Mouse (Mus musculus): ENCODE measurements around the gene Pi16.

GRCm38 (mm10) chr17:29326531-29327529, 9.3 kb downstream of the Pi16 start:
- TF ChIP-seq POLR2A (IDR thresholded peaks at IDR 0.05; ENCODE audit: low read depth, low read length) (no peak), CTCF (conservative IDR thresholded peaks at IDR 0.05; ENCODE audit: insufficient read depth, insufficient read length, low read depth, low read length) (no peak)
